In the genomic region with DNA sequence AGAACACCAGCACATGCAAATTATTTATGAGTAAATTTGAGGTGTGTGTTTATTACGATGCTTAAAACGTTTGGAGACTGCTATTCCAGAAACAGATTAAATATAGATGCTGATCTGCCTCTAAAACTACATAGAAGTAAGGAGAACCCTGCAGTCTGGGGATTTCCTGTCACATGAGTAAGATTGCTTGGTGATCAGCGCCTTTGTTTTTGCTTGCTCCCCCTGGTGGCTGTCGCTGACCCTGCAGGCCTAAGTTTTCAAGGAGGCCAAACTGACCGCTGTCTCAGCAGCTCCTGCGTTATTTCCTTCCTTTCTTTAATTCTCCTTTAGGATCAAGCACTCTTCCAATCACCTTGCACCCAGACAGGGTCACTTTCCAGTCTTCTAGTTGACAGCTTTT, we compare ENCODE assay signal across 7 mouse cellular contexts. TPM values are rescaled to one million over a fixed set of nuclear protein-coding genes. Genes with fewer than 3 reads are reported as not detected.
DNase-seq lines count a peak whose midpoint lies in the region; ATAC-seq and TF ChIP-seq lines count a peak whose summit lies in the region.

No protein-coding gene starts in this region.

- no peaks in the 10 kb centered on the region for H3K9me3 ChIP-seq in forebrain, embryonic 11.5 days (ENCODE audit: control insufficient read depth, low read length)
- no peaks in the 10 kb centered on the region for H3K9me3 ChIP-seq in midbrain, embryonic 11.5 days (ENCODE audit: control insufficient read depth, low read length)

- no peaks in the 10 kb centered on the region for H3K36me3 ChIP-seq in forebrain, embryonic 11.5 days (ENCODE audit: control insufficient read depth, insufficient read depth, low read length)
- H3K36me3 ChIP-seq in midbrain, embryonic 11.5 days (ENCODE audit: control insufficient read depth, insufficient read depth, low read length) = no peaks in the 10 kb centered on the region
- H3K36me3 ChIP-seq in small intestine, adult 2 months (ENCODE audit: control insufficient read depth, insufficient read depth, low read length) = no peaks in the 10 kb centered on the region

- H3K27me3 ChIP-seq in forebrain, embryonic 11.5 days (ENCODE audit: control insufficient read depth, insufficient read depth, low read length) = no peaks in the 10 kb centered on the region
- H3K27me3 ChIP-seq in midbrain, embryonic 11.5 days (ENCODE audit: control insufficient read depth, insufficient read depth, low read length) = no peaks in the 10 kb centered on the region
- no peaks in the 10 kb centered on the region for H3K27me3 ChIP-seq in small intestine, adult 2 months (ENCODE audit: control insufficient read depth, insufficient read depth, low read length)

- no peak; the same call in 1 of the 2 replicates for ATAC-seq in forebrain, embryonic 11.5 days (replicated peaks; ENCODE audit: low FRiP score)
- peak; percentile 74 to 90; a peak in 3 of 4 replicates for ATAC-seq in hematopoietic stem cell, adult 5-6 weeks (replicated peaks in 1 of 2; ENCODE audit: insufficient read depth in 1 of 2, low FRiP score in 2 of 2, low TSS enrichment in 1 of 2, low read depth in 1 of 2, poor library complexity in 2 of 2, severe bottlenecking in 2 of 2)
- peak; percentile 53; the same call in 1 of the 2 replicates for ATAC-seq in midbrain, embryonic 11.5 days (ENCODE audit: low FRiP score)

- no peak overlapping the region for H3K4me3 ChIP-seq in forebrain, embryonic 11.5 days (ENCODE audit: low read depth, low read length)
- no peak overlapping the region for H3K4me3 ChIP-seq in midbrain, embryonic 11.5 days (ENCODE audit: low read depth, low read length)
- no peak overlapping the region for H3K4me3 ChIP-seq in small intestine, adult 2 months (ENCODE audit: low read depth, low read length)

- 17% methylated on average over 6 of the region's 6 CpGs for WGBS in forebrain, embryonic 11.5 days
- 17% methylated on average over 6 of the region's 6 CpGs for WGBS in midbrain, embryonic 11.5 days
- 8% methylated on average over 6 of the region's 6 CpGs for WGBS in small intestine, adult 2 months

- TF ChIP-seq CTCF in brain, embryonic 14.5 days (IDR thresholded peaks at IDR 0.05; ENCODE audit: borderline replicate concordance, extremely low read depth, insufficient read depth, insufficient read length) = peak; percentile 95
- peak; percentile 94 for TF ChIP-seq CTCF in small intestine, adult 2 months (IDR thresholded peaks at IDR 0.05; ENCODE audit: extremely low read depth, insufficient read length, insufficient replicate concordance, low read depth, low read length)

- no peak overlapping the region for H3K27ac ChIP-seq in forebrain, embryonic 11.5 days (ENCODE audit: low read depth, low read length)
- no peak overlapping the region for H3K27ac ChIP-seq in midbrain, embryonic 11.5 days (ENCODE audit: low read depth, low read length)
- no peak overlapping the region for H3K27ac ChIP-seq in small intestine, adult 2 months (ENCODE audit: insufficient read depth, low read depth, low read length)

- no peak for TF ChIP-seq POLR2A in brain, embryonic 14.5 days (IDR thresholded peaks at IDR 0.05; ENCODE audit: borderline replicate concordance, extremely low read depth, insufficient read depth, insufficient read length, poor library complexity, severe bottlenecking)
- TF ChIP-seq POLR2A in small intestine, adult 2 months (IDR thresholded peaks at IDR 0.05; ENCODE audit: low read depth, low read length) = no peak

- H3K9ac ChIP-seq in forebrain, embryonic 11.5 days (ENCODE audit: low read length) = no peak overlapping the region
- no peak overlapping the region for H3K9ac ChIP-seq in midbrain, embryonic 11.5 days (ENCODE audit: low read length)

- DNase-seq in MN1 (ENCODE audit: low spot score) = peak; percentile 88
- DNase-seq in brain, embryonic 14.5 days (ENCODE audit: low read depth) = peak; percentile 77
- DNase-seq in forebrain, embryonic 11.5 days (ENCODE audit: low spot score) = peak; percentile 83
- DNase-seq in layer of hippocampus, postnatal 36 days = peak; percentile 62 to 66
- peak; percentile 98 for DNase-seq in midbrain, embryonic 11.5 days (ENCODE audit: low spot score, missing footprints)

- no peak overlapping the region for H3K4me2 ChIP-seq in forebrain, embryonic 11.5 days (ENCODE audit: low read depth, low read length, severe bottlenecking)
- no peak overlapping the region for H3K4me2 ChIP-seq in midbrain, embryonic 11.5 days

- no peaks in the 10 kb centered on the region for H3K4me1 ChIP-seq in forebrain, embryonic 11.5 days (replicated peaks; ENCODE audit: control insufficient read depth, insufficient read depth, low read length)
- no peaks in the 10 kb centered on the region for H3K4me1 ChIP-seq in midbrain, embryonic 11.5 days (ENCODE audit: control insufficient read depth, insufficient read depth, low read length)
- H3K4me1 ChIP-seq in small intestine, adult 2 months (ENCODE audit: control insufficient read depth, insufficient read depth, insufficient read length, low read length) = no peaks in the 10 kb centered on the region

RNA-seq across cellular contexts. Expression of a gene that starts 11.0 kb away (rescaled TPM):
- polyA plus RNA-seq in brain, embryonic 14.5 days (2012; rRNA removed) = 51.2 and 59.9 TPM in 2 replicates
- polyA plus RNA-seq in forebrain, embryonic 11.5 days (2014; fragmentation: Nextera tagmentation; extraction: Ambion mirVana) = 14.7 and 18.5 TPM in 2 replicates
- total RNA-seq in hematopoietic stem cell, adult 5-6 weeks (2017) = 1.2 and 1.3 TPM in 2 replicates
- total RNA-seq in layer of hippocampus, postnatal 36 days (2021) = 100 to 1,000 TPM; 195 to 210 TPM
- polyA plus RNA-seq in midbrain, embryonic 11.5 days (2014; fragmentation: Nextera tagmentation; extraction: Ambion mirVana) = 11.1 and 13.3 TPM in 2 replicates
- 3.9 and 5.1 TPM in 2 replicates for polyA plus RNA-seq in small intestine, adult 2 months (2012; rRNA removed)
